ENCODE assay signal across 8 mouse cellular contexts in genomic region chr17:6107015-6107601, GRCm38 (mm10). TPM values are rescaled to one million over a fixed set of nuclear protein-coding genes. Genes with fewer than 3 reads are reported as not detected.
DNase-seq lines count a peak whose midpoint lies in the region; ATAC-seq lines count a peak whose summit lies in the region.

No protein-coding gene starts in this region.

- no peaks in the 10 kb centered on the region for H3K9me3 ChIP-seq in embryonic facial prominence, embryonic 12.5 days
- H3K9me3 ChIP-seq in kidney, embryonic 14.5 days (ENCODE audit: control insufficient read depth, low read length) = no peaks in the 10 kb centered on the region
- no peaks in the 10 kb centered on the region for H3K9me3 ChIP-seq in liver, embryonic 12.5 days (replicated peaks)
- H3K9me3 ChIP-seq in stomach, embryonic 16.5 days (replicated peaks; ENCODE audit: control insufficient read depth, low read length) = no peaks in the 10 kb centered on the region

- 0% methylated on average over 32 of the region's 50 CpGs for WGBS in embryonic facial prominence, embryonic 12.5 days
- WGBS in kidney, embryonic 14.5 days = 1% methylated on average over 34 of the region's 50 CpGs
- WGBS in liver, embryonic 12.5 days (ENCODE audit: insufficient replicate concordance) = under 1% methylated on average over 49 of the region's 50 CpGs
- WGBS in stomach, embryonic 16.5 days = under 1% methylated on average over 48 of the region's 50 CpGs

- peaks cover 7% of the 10 kb centered on the region; the same call in 1 of the 2 replicates for H3K36me3 ChIP-seq in embryonic facial prominence, embryonic 12.5 days
- peaks cover 6% of the 10 kb centered on the region; the same call in 1 of the 2 replicates for H3K36me3 ChIP-seq in kidney, embryonic 14.5 days (ENCODE audit: control insufficient read depth, insufficient read depth, low read length)
- no peaks in the 10 kb centered on the region for H3K36me3 ChIP-seq in liver, embryonic 12.5 days
- no peaks in the 10 kb centered on the region for H3K36me3 ChIP-seq in stomach, embryonic 16.5 days (ENCODE audit: control insufficient read depth, insufficient read depth, low read length)

- H3K27ac ChIP-seq in embryonic facial prominence, embryonic 12.5 days = peak overlapping the region; percentile 94
- peak overlapping the region; percentile 83 for H3K27ac ChIP-seq in kidney, embryonic 14.5 days (ENCODE audit: low read depth, low read length)
- H3K27ac ChIP-seq in liver, embryonic 12.5 days = peak overlapping the region; percentile 83
- H3K27ac ChIP-seq in stomach, embryonic 16.5 days (ENCODE audit: low read length) = peak overlapping the region; percentile 95

- DNase-seq in A20 (ENCODE audit: low read depth, low spot score) = peak; percentile 72
- peak; percentile 55 to 69 for DNase-seq in adrenal gland, postnatal 36 days
- DNase-seq in heart, adult 9 months (ENCODE audit: low spot score in 2 of 2) = peak; percentile 49 to 56
- peak; percentile 5 to 34 for DNase-seq in natural killer cell, adult 2 months (ENCODE audit: low spot score in 2 of 2)

- H3K4me1 ChIP-seq in embryonic facial prominence, embryonic 12.5 days = peaks cover 19% of the 10 kb centered on the region
- peaks cover 20% of the 10 kb centered on the region; the same call in 1 of the 2 replicates for H3K4me1 ChIP-seq in kidney, embryonic 14.5 days (ENCODE audit: control insufficient read depth, insufficient read depth, low read length)
- H3K4me1 ChIP-seq in liver, embryonic 12.5 days = peaks cover 21% of the 10 kb centered on the region
- H3K4me1 ChIP-seq in stomach, embryonic 16.5 days (ENCODE audit: control insufficient read depth, insufficient read depth, low read length) = peaks cover 13% of the 10 kb centered on the region

- H3K4me3 ChIP-seq in embryonic facial prominence, embryonic 12.5 days = peak overlapping the region; percentile 86
- peak overlapping the region; percentile 82 for H3K4me3 ChIP-seq in kidney, embryonic 14.5 days (ENCODE audit: low read length)
- peak overlapping the region; percentile 87 for H3K4me3 ChIP-seq in liver, embryonic 12.5 days
- H3K4me3 ChIP-seq in stomach, embryonic 16.5 days (replicated peaks; ENCODE audit: low read length) = peak overlapping the region; percentile 95

- H3K27me3 ChIP-seq in embryonic facial prominence, embryonic 12.5 days = no peaks in the 10 kb centered on the region
- H3K27me3 ChIP-seq in kidney, embryonic 14.5 days (ENCODE audit: control insufficient read depth, insufficient read depth, low read length) = peaks cover 4% of the 10 kb centered on the region; the same call in 1 of the 2 replicates
- H3K27me3 ChIP-seq in liver, embryonic 12.5 days (replicated peaks) = peaks cover 33% of the 10 kb centered on the region
- H3K27me3 ChIP-seq in stomach, embryonic 16.5 days (ENCODE audit: control insufficient read depth, insufficient read depth, low read length) = no peaks in the 10 kb centered on the region

- peak overlapping the region; percentile 95 for H3K9ac ChIP-seq in embryonic facial prominence, embryonic 12.5 days
- peak overlapping the region; percentile 97 for H3K9ac ChIP-seq in kidney, embryonic 14.5 days (ENCODE audit: low read depth, low read length)
- H3K9ac ChIP-seq in liver, embryonic 12.5 days = peak overlapping the region; percentile 94
- peak overlapping the region; percentile 98 for H3K9ac ChIP-seq in stomach, embryonic 16.5 days (ENCODE audit: low read length)

- H3K4me2 ChIP-seq in embryonic facial prominence, embryonic 12.5 days (replicated peaks) = peak overlapping the region; percentile 65
- peak overlapping the region; percentile 77 for H3K4me2 ChIP-seq in kidney, embryonic 14.5 days (replicated peaks; ENCODE audit: low read depth, low read length)
- peak overlapping the region; percentile 87 for H3K4me2 ChIP-seq in liver, embryonic 12.5 days
- H3K4me2 ChIP-seq in stomach, embryonic 16.5 days (ENCODE audit: low read depth, low read length) = peak overlapping the region; percentile 66

- ATAC-seq in embryonic facial prominence, embryonic 12.5 days (ENCODE audit: insufficient number of reproducible peaks, insufficient read depth, low FRiP score, low TSS enrichment) = no peak; the same call in 1 of the 2 replicates
- peak; percentile 21 for ATAC-seq in kidney, embryonic 14.5 days (ENCODE audit: low FRiP score, low TSS enrichment)
- peak; percentile 16; the same call in 1 of the 2 replicates for ATAC-seq in liver, embryonic 12.5 days
- peak; percentile 48 for ATAC-seq in stomach, embryonic 16.5 days (ENCODE audit: insufficient read depth, low FRiP score)

RNA-seq across cellular contexts. Expression of gene Tulp4, which starts 0.9 kb away (rescaled TPM):
- total RNA-seq in adrenal gland, postnatal 36 days (2021) = 10 to 100 TPM; 84.4 to 86.5 TPM
- 99.4 and 103 TPM in 2 replicates for polyA plus RNA-seq in embryonic facial prominence, embryonic 12.5 days (2016; fragmentation: Nextera tagmentation; extraction: Ambion mirVana)
- 73.7 and 86.4 TPM in 2 replicates for polyA plus RNA-seq in kidney, embryonic 14.5 days (2014; fragmentation: Nextera tagmentation; extraction: Ambion mirVana)
- 40.1 and 42.7 TPM in 2 replicates for polyA plus RNA-seq in liver, embryonic 12.5 days (2016; fragmentation: Nextera tagmentation; extraction: Ambion mirVana)
- 54.4 and 75.3 TPM in 2 replicates for polyA plus RNA-seq in stomach, embryonic 16.5 days (2015; fragmentation: Nextera tagmentation; extraction: Ambion mirVana)

RNA-seq across cellular contexts. Expression of gene Gtf2h5, which starts 27.5 kb away (rescaled TPM):
- 10 to 100 TPM; 86.7 to 90.8 TPM for total RNA-seq in adrenal gland, postnatal 36 days (2021)
- polyA plus RNA-seq in embryonic facial prominence, embryonic 12.5 days (2016; fragmentation: Nextera tagmentation; extraction: Ambion mirVana) = 167 and 178 TPM in 2 replicates
- 180 and 218 TPM in 2 replicates for polyA plus RNA-seq in kidney, embryonic 14.5 days (2014; fragmentation: Nextera tagmentation; extraction: Ambion mirVana)
- 97.7 and 101 TPM in 2 replicates for polyA plus RNA-seq in liver, embryonic 12.5 days (2016; fragmentation: Nextera tagmentation; extraction: Ambion mirVana)
- 141 and 149 TPM in 2 replicates for polyA plus RNA-seq in stomach, embryonic 16.5 days (2015; fragmentation: Nextera tagmentation; extraction: Ambion mirVana)

RNA-seq across cellular contexts. Expression of gene Serac1, which starts 27.6 kb away (rescaled TPM):
- total RNA-seq in adrenal gland, postnatal 36 days (2021) = 1 to 10 TPM; 6.6 to 7.7 TPM
- polyA plus RNA-seq in embryonic facial prominence, embryonic 12.5 days (2016; fragmentation: Nextera tagmentation; extraction: Ambion mirVana) = 9.0 and 9.7 TPM in 2 replicates
- polyA plus RNA-seq in kidney, embryonic 14.5 days (2014; fragmentation: Nextera tagmentation; extraction: Ambion mirVana) = 4.3 and 6.6 TPM in 2 replicates
- polyA plus RNA-seq in liver, embryonic 12.5 days (2016; fragmentation: Nextera tagmentation; extraction: Ambion mirVana) = 2.2 TPM in 2 replicates
- 4.5 and 4.6 TPM in 2 replicates for polyA plus RNA-seq in stomach, embryonic 16.5 days (2015; fragmentation: Nextera tagmentation; extraction: Ambion mirVana)

Comparison
In these comparisons a context has a peak if more than half of its experiments do, and no peak if none do; other contexts are left out.
1. DNase-seq: peak in every context shown above with its lines; median percentile 72 in A20; 62 in adrenal gland, postnatal 36 days; 52 in heart, adult 9 months; 20 in natural killer cell, adult 2 months.